Mouse (Mus musculus) heart, embryonic 10.5 days (tissue): ENCODE data around the gene Dact2. TPM values are rescaled to one million over a fixed set of nuclear protein-coding genes. Genes with fewer than 3 reads are reported as not detected.
A peak's percentile ranks its signal among the peaks of the same experiment; 100 is the strongest.

Experiments used
- DNase-seq: peaks from one replicate; pipeline ENCODE4 v3.0.0-alpha.2; 2017; ENCODE audit warnings: low spot score
- H3K27ac ChIP-seq: fragments of 300-500 bp; sonication (generic); 2 replicates; pipeline ENCODE4 v1.5.1; 2016; ENCODE audit warnings: mild to moderate bottlenecking
- H3K27me3 ChIP-seq: fragments of 300-500 bp; sonication (generic); 2 replicates; pipeline ENCODE4 v1.6.1; 2016; ENCODE audit warnings: mild to moderate bottlenecking; ENCODE audit not compliant: poor library complexity, insufficient read depth, severe bottlenecking
- H3K36me3 ChIP-seq: fragments of 300-500 bp; sonication (generic); 2 replicates; pipeline ENCODE4 v1.6.1; 2016; ENCODE audit warnings: mild to moderate bottlenecking, moderate library complexity
- H3K4me1 ChIP-seq: fragments of 300-500 bp; sonication (generic); 2 replicates; pipeline ENCODE4 v1.6.1; 2016; ENCODE audit warnings: mild to moderate bottlenecking
- H3K4me3 ChIP-seq: fragments of 300-500 bp; sonication (generic); 2 replicates; pipeline ENCODE4 v1.5.1; 2016; ENCODE audit warnings: mild to moderate bottlenecking, moderate library complexity
- H3K9me3 ChIP-seq: fragments of 300-500 bp; sonication (generic); 2 replicates; pipeline ENCODE4 v1.6.1; 2016; ENCODE audit warnings: mild to moderate bottlenecking, moderate library complexity
- WGBS: fragments of 180-500 bp; shearing (Covaris S2); methylation state at CpG from one replicate; pipeline ENCODE4 v1.1.7; 2016; 5-methylcytosine and 5-hydroxymethylcytosine counted together
- polyA plus RNA-seq: library from polyadenylated mRNA; unstranded; fragments of >200 nt; fragmentation: Nextera tagmentation; extraction: Ambion mirVana; gene quantifications from 2 replicates; pipeline ENCODE4 v1.2.1, GENCODE M21; 2016

Dact2 gene
- polyA plus RNA-seq, 1 experiment from 2014 or later, result 1.4 TPM

GRCm38 (mm10) chr17:14166746-14167432 is 37.2 kb downstream of the Dact2 start:
- Histone ChIP-seq H3K9me3 (no peaks in the 10 kb centered on the region), H3K27ac (peak overlapping the region; percentile 17; the same call in 1 of the 2 replicates), H3K36me3 (no peaks in the 10 kb centered on the region), H3K4me3 (no peak overlapping the region), H3K4me1 (peaks cover 66% of the 10 kb centered on the region), H3K27me3 (peaks cover 53% of the 10 kb centered on the region; the same call in 1 of the 2 replicates)
- WGBS, result 43% methylated on average over 6 of the region's 6 CpGs
- DNase-seq, result no peak

GRCm38 (mm10) chr17:14165934-14166610 is 38.0 kb downstream of the Dact2 start:
- Histone ChIP-seq H3K27me3 (peaks cover 61% of the 10 kb centered on the region; the same call in 1 of the 2 replicates), H3K4me1 (peaks cover 58% of the 10 kb centered on the region), H3K9me3 (no peaks in the 10 kb centered on the region), H3K4me3 (no peak overlapping the region), H3K36me3 (no peaks in the 10 kb centered on the region), H3K27ac (0 out of 2 replicates have a peak overlapping the region, but pooled peaks have one; percentile 16)
- DNase-seq, result no peak
- 55% methylated on average over 9 of the region's 9 CpGs for WGBS

- 3% methylated on average over 10 of the region's 10 CpGs for WGBS
- H3K27me3 ChIP-seq, result peaks cover 61% of the 10 kb centered on the region; the same call in 1 of the 2 replicates
- 0 out of 2 replicates have a peak overlapping the region, but pooled peaks have one; percentile 25 for H3K4me3 ChIP-seq
- H3K36me3 ChIP-seq, result no peaks in the 10 kb centered on the region
- no peak for DNase-seq
- 0 out of 2 replicates have a peak overlapping the region, but pooled peaks have one; percentile 16 for H3K27ac ChIP-seq
- no peaks in the 10 kb centered on the region for H3K9me3 ChIP-seq
- H3K4me1 ChIP-seq, result peaks cover 52% of the 10 kb centered on the region
These were observed 38.7 kb downstream of the Dact2 start for GRCm38 (mm10) chr17:14165332-14165876.

GRCm38 (mm10) chr17:14160846-14161245 is 43.3 kb downstream of the Dact2 start:
- no peak overlapping the region for H3K4me3 ChIP-seq
- H3K9me3 ChIP-seq, result no peaks in the 10 kb centered on the region
- H3K27me3 ChIP-seq, result peaks cover 36% of the 10 kb centered on the region; the same call in 1 of the 2 replicates
- no peaks in the 10 kb centered on the region for H3K36me3 ChIP-seq
- 82% methylated on average over 3 of the region's 3 CpGs for WGBS
- H3K4me1 ChIP-seq, result peaks cover 21% of the 10 kb centered on the region
- no peak for DNase-seq
- H3K27ac ChIP-seq, result no peak overlapping the region

- Histone ChIP-seq H3K4me1 (no peaks in the 10 kb centered on the region), H3K27me3 (peaks cover 28% of the 10 kb centered on the region; the same call in 1 of the 2 replicates), H3K4me3 (no peak overlapping the region), H3K27ac (no peak overlapping the region), H3K36me3 (no peaks in the 10 kb centered on the region), H3K9me3 (no peaks in the 10 kb centered on the region)
- 62% methylated on average over 7 of the region's 7 CpGs for WGBS
- DNase-seq, result no peak
These were observed 46.3 kb downstream of the Dact2 start for GRCm38 (mm10) chr17:14157779-14158195.

Other genes with a start within 250 kb of the Dact2 start
- not detected in 2 replicates for gene Gm7356, start 200.6 kb downstream of the Dact2 start, polyA plus RNA-seq
- not detected in 2 replicates for gene Gm7358, start 144.8 kb downstream of the Dact2 start, polyA plus RNA-seq
- gene Smoc2, start 75.2 kb upstream of the Dact2 start, polyA plus RNA-seq, result 9.6 and 31.5 TPM in 2 replicates